Mouse (Mus musculus) bone marrow, adult 2 months (tissue): ENCODE data around the gene Gm45753. TPM values are rescaled to one million over a fixed set of nuclear protein-coding genes. Genes with fewer than 3 reads are reported as not detected.

Experiments
- H3K27ac ChIP-seq: fragments of 200-500 bp; 2 replicates; pipeline ENCODE4 v1.5.1; 2012; ENCODE audit warnings: low read depth, mild to moderate bottlenecking, control low read depth, inconsistent platforms, low read length; ENCODE audit not compliant: control insufficient read depth, poor library complexity, insufficient read depth
- H3K4me1 ChIP-seq: fragments of 200-500 bp; 2 replicates; pipeline ENCODE4 v1.6.1; 2011; ENCODE audit warnings: low read length; ENCODE audit not compliant: control insufficient read depth, insufficient read depth
- H3K4me3 ChIP-seq: fragments of 200-500 bp; replicated peaks from 2 replicates; pipeline ENCODE3; 2011; ENCODE audit warnings: mild to moderate bottlenecking, low read depth, low read length, control low read depth; ENCODE audit not compliant: control insufficient read depth
- CTCF ChIP-seq: fragments of 200-500 bp; IDR thresholded peaks from 2 replicates; pipeline ENCODE4 v1.5.1; 2011; ENCODE audit warnings: low read length, control low read depth; ENCODE audit not compliant: control insufficient read depth, insufficient read depth
- POLR2A ChIP-seq: fragments of 200-500 bp; IDR thresholded peaks from 2 replicates; pipeline ENCODE4 v1.6.1; 2011; ENCODE audit warnings: low read depth, mild to moderate bottlenecking, control low read depth, low read length, borderline replicate concordance; ENCODE audit not compliant: control insufficient read depth
- WGBS: fragments of 180-500 bp; shearing (Covaris S2); methylation state at CpG from one replicate; pipeline ENCODE4 v1.1.7; 2018; 5-methylcytosine and 5-hydroxymethylcytosine counted together
- polyA plus RNA-seq: library from polyadenylated mRNA; stranded (reverse); fragments of >200 nt; gene quantifications from 2 replicates; pipeline ENCODE4 v1.2.4, GENCODE M21; 2011; ENCODE audit warnings: low replicate concordance; ENCODE audit not compliant: missing spikeins, insufficient read depth, insufficient read length

The Gm45753 gene
- polyA plus RNA-seq, 1 experiment: not detected

- TF ChIP-seq CTCF (no peak), POLR2A (no peak)
- WGBS: 79% methylated on average over 6 of the region's 6 CpGs
- no peaks in the 10 kb centered on the region for H3K4me1 ChIP-seq
- H3K27ac ChIP-seq: no peak overlapping the region
- no peak overlapping the region for H3K4me3 ChIP-seq
These were observed 13.0 kb downstream of the Gm45753 start for GRCm38 (mm10) chr8:45295276-45295675.

DNA sequence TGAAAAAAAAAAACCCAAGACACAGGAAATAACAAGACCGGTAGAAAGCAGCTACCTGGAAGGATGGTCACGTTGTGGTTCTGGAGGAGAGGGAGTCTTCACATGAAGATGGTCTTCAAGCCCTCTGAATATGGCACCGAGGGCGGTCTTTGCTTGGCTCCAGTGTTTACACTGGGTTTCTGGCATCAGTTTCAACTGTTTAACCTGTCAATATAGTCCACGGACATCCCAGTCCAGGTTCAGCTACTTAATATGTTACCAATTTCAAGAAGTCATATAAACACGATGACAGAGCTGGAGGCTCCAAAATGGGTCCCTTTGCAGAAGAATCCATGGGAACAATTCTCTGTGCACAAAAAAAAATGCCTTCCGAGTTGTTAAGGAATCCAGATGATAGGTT lies 13.6 kb downstream of the Gm45753 start, which contains the start of gene Klkb1:
Gene Klkb1, minus strand, starts transcription at position 173 of the 400 bp plus-strand sequence.
- Histone ChIP-seq H3K4me3 (no peak within 1 kb of the TSS), H3K27ac (no peak within 1 kb of the TSS), H3K4me1 (no peaks in the 10 kb centered on the region)
- 82% methylated on average over 7 of the region's 7 CpGs for WGBS
- TF ChIP-seq POLR2A: no peak
- no peak for TF ChIP-seq CTCF

DNA sequence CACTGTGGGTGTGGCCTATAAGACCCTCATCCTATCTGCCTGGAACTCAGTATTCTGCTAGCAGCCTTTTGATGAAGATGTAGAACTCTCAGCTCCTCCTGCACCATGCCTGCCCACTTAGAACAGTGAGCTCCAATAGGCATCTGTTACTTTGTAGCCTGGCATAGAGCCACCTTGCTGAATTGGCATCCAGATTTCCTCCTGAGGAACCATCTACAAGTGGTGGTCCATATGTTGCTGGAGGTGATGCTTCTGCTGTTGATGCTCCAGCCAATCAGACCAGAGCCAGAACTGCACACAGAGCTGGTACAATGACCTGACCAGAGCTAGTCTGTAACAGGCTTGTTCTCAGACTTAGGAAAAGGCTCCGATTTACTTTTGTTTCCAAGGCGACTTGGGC lies 16.5 kb downstream of the Gm45753 start:
- H3K27ac ChIP-seq: no peak overlapping the region
- WGBS: 79% methylated on average over 2 of the region's 2 CpGs
- no peak overlapping the region for H3K4me3 ChIP-seq
- no peak for TF ChIP-seq POLR2A
- no peak for TF ChIP-seq CTCF
- H3K4me1 ChIP-seq: no peaks in the 10 kb centered on the region

DNA sequence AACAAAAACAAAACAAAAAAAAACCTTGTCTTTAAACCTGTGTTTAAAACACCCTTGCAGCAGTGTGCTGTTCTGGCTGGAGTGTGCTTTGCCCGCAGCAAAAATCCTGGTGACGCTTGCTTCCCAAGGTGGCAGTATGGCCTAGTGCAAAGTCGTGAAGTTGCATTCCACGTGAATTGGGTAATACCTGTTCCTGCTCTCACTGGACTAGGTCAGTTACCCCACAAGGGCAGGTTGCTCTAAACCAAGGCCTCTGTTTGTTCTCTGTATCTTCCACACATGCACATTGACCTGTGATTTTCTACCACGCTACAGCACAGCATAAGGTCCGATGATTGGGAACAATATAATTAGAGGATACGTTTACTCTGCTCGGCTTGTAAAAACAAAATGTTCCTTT lies 26.6 kb downstream of the Gm45753 start:
- TF ChIP-seq CTCF (no peak), POLR2A (no peak)
- no peak overlapping the region for H3K27ac ChIP-seq

GRCm38 (mm10) chr8:45277453-45277852 lies 30.8 kb downstream of the Gm45753 start:
- Histone ChIP-seq H3K4me3 (no peak overlapping the region), H3K27ac (no peak overlapping the region), H3K4me1 (no peaks in the 10 kb centered on the region)
- TF ChIP-seq CTCF (no peak), POLR2A (no peak)
- WGBS: 66% methylated on average over 3 of the region's 3 CpGs

More for the DNA sequence above, 26.6 kb downstream of the Gm45753 start:
- H3K4me1 ChIP-seq: no peaks in the 10 kb centered on the region
- H3K4me3 ChIP-seq: no peak overlapping the region
- WGBS: 83% methylated on average over 8 of the region's 8 CpGs

DNA sequence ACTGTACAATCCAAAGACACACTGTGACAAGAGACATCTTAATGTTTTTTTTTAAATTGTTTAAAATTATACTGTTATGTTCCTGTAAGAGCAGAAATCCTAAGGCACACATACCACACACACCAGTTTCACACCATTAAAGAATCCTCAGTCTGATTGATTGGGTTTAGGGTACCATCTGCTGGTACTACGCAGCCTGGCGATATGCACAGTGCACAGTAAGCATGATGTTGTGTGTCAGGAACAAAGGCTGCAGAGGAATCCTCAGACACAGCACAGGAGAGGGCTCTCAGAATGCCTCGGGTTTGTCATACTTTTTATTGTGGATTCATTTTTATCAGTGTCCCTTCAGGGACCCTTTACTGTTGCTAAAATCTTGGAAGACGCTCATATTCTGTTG lies 33.9 kb downstream of the Gm45753 start:
- no peak for TF ChIP-seq CTCF
- TF ChIP-seq POLR2A: no peak
- WGBS: 78% methylated on average over 4 of the region's 4 CpGs
- H3K27ac ChIP-seq: no peak overlapping the region

GRCm38 (mm10) chr8:45269056-45269455 lies 39.2 kb downstream of the Gm45753 start:
- TF ChIP-seq CTCF: no peak
- Histone ChIP-seq H3K4me3 (no peak overlapping the region), H3K27ac (no peak overlapping the region), H3K4me1 (no peaks in the 10 kb centered on the region)

More for the DNA sequence above, 33.9 kb downstream of the Gm45753 start:
- Histone ChIP-seq H3K4me3 (no peak overlapping the region), H3K4me1 (no peaks in the 10 kb centered on the region)

GRCm38 (mm10) chr8:45268485-45268884 lies 39.8 kb downstream of the Gm45753 start:
- TF ChIP-seq POLR2A (no peak), CTCF (no peak)
- no peak overlapping the region for H3K4me3 ChIP-seq

DNA sequence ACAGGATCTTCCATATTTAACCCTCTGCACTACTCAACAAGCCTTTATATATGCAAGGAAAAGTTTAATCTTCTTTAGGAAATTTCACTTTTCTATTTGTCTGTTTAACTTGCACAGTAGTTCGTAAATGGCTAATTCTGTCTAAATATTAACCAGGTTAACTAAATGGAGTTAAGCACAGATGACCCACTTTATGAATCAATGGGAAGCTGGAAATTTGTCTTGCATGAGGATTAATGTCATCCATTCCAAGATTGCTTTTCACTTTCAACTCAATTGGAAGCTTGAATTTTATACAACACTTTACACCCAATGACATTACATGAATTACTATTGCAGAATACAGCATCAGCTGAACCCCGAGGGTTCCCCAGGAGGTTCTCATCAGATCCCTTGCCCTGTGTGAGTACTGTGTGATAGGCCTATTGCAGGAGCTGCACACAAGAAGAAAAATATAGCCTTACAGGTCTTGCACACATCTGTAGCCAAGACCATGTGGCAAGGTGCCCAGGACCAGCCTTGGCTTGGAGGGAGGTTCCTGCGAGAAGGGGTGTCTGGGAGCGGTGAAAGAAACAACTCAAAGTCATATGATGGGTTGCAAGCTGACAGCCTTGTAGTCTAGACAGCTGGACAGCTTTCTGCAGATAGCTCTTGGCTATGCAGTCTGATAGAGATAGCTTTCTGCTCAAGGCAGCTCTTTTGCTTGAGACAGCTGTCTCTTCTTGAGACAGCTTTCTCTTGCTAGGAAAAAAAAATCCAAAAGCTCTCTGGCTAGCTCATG lies 40.5 kb downstream of the Gm45753 start:
- 78% methylated on average over 4 of the region's 4 CpGs for WGBS
- H3K27ac ChIP-seq: no peak overlapping the region

More at GRCm38 (mm10) chr8:45268485-45268884, 39.8 kb downstream of the Gm45753 start:
- Histone ChIP-seq H3K4me1 (no peaks in the 10 kb centered on the region), H3K27ac (no peak overlapping the region)

More for the DNA sequence above, 40.5 kb downstream of the Gm45753 start:
- Histone ChIP-seq H3K4me3 (no peak overlapping the region), H3K4me1 (no peaks in the 10 kb centered on the region)
- TF ChIP-seq CTCF: no peak
- no peak for TF ChIP-seq POLR2A
